ENCODE assay signal across 9 mouse cellular contexts in genomic region chr7:144294239-144295200, GRCm38 (mm10).
DNase-seq lines count a peak whose midpoint lies in the region; ATAC-seq and TF ChIP-seq lines count a peak whose summit lies in the region.
"Had no signal": no experiment of that assay in that cellular context is flagged by ENCODE, and none has a peak within 500 bp of the region (broad histone marks: within the 10 kb centered on the region; RNA-seq: fewer than 3 reads in every experiment).

No protein-coding gene starts in this region.

- no peak overlapping the region for H3K4me2 ChIP-seq in hindbrain, embryonic 11.5 days (replicated peaks; ENCODE audit: low read depth, low read length)
- no peak overlapping the region for H3K4me2 ChIP-seq in neural tube, embryonic 15.5 days
- H3K4me2 ChIP-seq: midbrain, embryonic 12.5 days had no signal

- no peak overlapping the region for H3K9ac ChIP-seq in hindbrain, embryonic 11.5 days (ENCODE audit: low read depth, low read length)
- no peak overlapping the region for H3K9ac ChIP-seq in neural tube, embryonic 15.5 days (replicated peaks)
- H3K9ac ChIP-seq: midbrain, embryonic 12.5 days had no signal

- intact Hi-C loops in gastrocnemius, postnatal 14 days (cut with DNase I; ENCODE audit: low total_unique reads) = no loop called here

- H3K4me3 ChIP-seq in thymus, adult 2 months (ENCODE audit: control insufficient read depth, insufficient read depth, low read length) = no peak overlapping the region
- H3K4me3 ChIP-seq in hindbrain, embryonic 11.5 days (ENCODE audit: low read depth, low read length) = no peak overlapping the region
- no peak overlapping the region for H3K4me3 ChIP-seq in neural tube, embryonic 15.5 days (replicated peaks)
- H3K4me3 ChIP-seq in heart, embryonic 10.5 days = no peak overlapping the region
- H3K4me3 ChIP-seq: midbrain, embryonic 12.5 days had no signal

- no peak for TF ChIP-seq CTCF in thymus, adult 2 months (IDR thresholded peaks at IDR 0.05; ENCODE audit: borderline replicate concordance, control insufficient read depth, extremely low read depth, insufficient read depth, low read length, poor library complexity)

- TF ChIP-seq POLR2A in thymus, adult 2 months (IDR thresholded peaks at IDR 0.05; ENCODE audit: control insufficient read depth, extremely low read depth, insufficient read depth, low read length, poor library complexity) = no peak

- ATAC-seq in hindbrain, embryonic 11.5 days (ENCODE audit: low FRiP score) = no peak
- ATAC-seq in neural tube, embryonic 15.5 days (ENCODE audit: low FRiP score) = no peak

- no peak overlapping the region for H3K27ac ChIP-seq in thymus, adult 2 months (ENCODE audit: control insufficient read depth, insufficient read depth, low read length)
- no peak overlapping the region for H3K27ac ChIP-seq in hindbrain, embryonic 11.5 days (ENCODE audit: low read depth, low read length)
- peak overlapping the region; percentile 19; the same call in 1 of the 2 replicates for H3K27ac ChIP-seq in neural tube, embryonic 15.5 days (replicated peaks)
- no peak overlapping the region for H3K27ac ChIP-seq in heart, embryonic 10.5 days
- H3K27ac ChIP-seq: midbrain, embryonic 12.5 days had no signal

- H3K4me1 ChIP-seq in thymus, adult 2 months (replicated peaks; ENCODE audit: control insufficient read depth, insufficient read depth, low read length) = no peaks in the 10 kb centered on the region
- no peaks in the 10 kb centered on the region for H3K4me1 ChIP-seq in hindbrain, embryonic 11.5 days (replicated peaks; ENCODE audit: control insufficient read depth, insufficient read depth, low read length)
- peaks cover 53% of the 10 kb centered on the region for H3K4me1 ChIP-seq in neural tube, embryonic 15.5 days
- no peaks in the 10 kb centered on the region for H3K4me1 ChIP-seq in heart, embryonic 10.5 days

- DNase-seq in gastrocnemius, postnatal 10 days = peak; percentile 56
- no peak for DNase-seq in gastrocnemius, postnatal 14 days
- peak; percentile 13 for DNase-seq in thymus, adult 2 months
- DNase-seq in thymus, postnatal 25 days = no peak
- peak; percentile 69 for DNase-seq in hindbrain, embryonic 11.5 days (ENCODE audit: low spot score)
- DNase-seq in spleen, postnatal 36 days (ENCODE audit: low spot score in 2 of 2) = no peak
- no peak for DNase-seq in heart, embryonic 10.5 days (ENCODE audit: low spot score)

- no peaks in the 10 kb centered on the region for H3K27me3 ChIP-seq in thymus, adult 2 months (ENCODE audit: control insufficient read depth, insufficient read depth, low read length)
- no peaks in the 10 kb centered on the region for H3K27me3 ChIP-seq in hindbrain, embryonic 11.5 days (ENCODE audit: control insufficient read depth, insufficient read depth, low read length)
- no peaks in the 10 kb centered on the region for H3K27me3 ChIP-seq in neural tube, embryonic 15.5 days (replicated peaks)
- H3K27me3 ChIP-seq in heart, embryonic 10.5 days (ENCODE audit: insufficient read depth, poor library complexity, severe bottlenecking) = no peaks in the 10 kb centered on the region
- H3K27me3 ChIP-seq: midbrain, embryonic 12.5 days had no signal

- no peaks in the 10 kb centered on the region for H3K9me3 ChIP-seq in hindbrain, embryonic 11.5 days (ENCODE audit: control insufficient read depth, low read length)
- H3K9me3 ChIP-seq in neural tube, embryonic 15.5 days (replicated peaks) = no peaks in the 10 kb centered on the region
- H3K9me3 ChIP-seq in heart, embryonic 10.5 days = no peaks in the 10 kb centered on the region
- H3K9me3 ChIP-seq: midbrain, embryonic 12.5 days had no signal

- no peaks in the 10 kb centered on the region for H3K36me3 ChIP-seq in thymus, adult 2 months (ENCODE audit: control insufficient read depth, insufficient read depth, low read length)
- no peaks in the 10 kb centered on the region for H3K36me3 ChIP-seq in hindbrain, embryonic 11.5 days (ENCODE audit: control insufficient read depth, insufficient read depth, low read length)
- H3K36me3 ChIP-seq in neural tube, embryonic 15.5 days = no peaks in the 10 kb centered on the region
- H3K36me3 ChIP-seq in heart, embryonic 10.5 days = no peaks in the 10 kb centered on the region
- H3K36me3 ChIP-seq: midbrain, embryonic 12.5 days had no signal

- WGBS in thymus, adult 2 months = 46% methylated on average over 13 of the region's 13 CpGs
- WGBS in hindbrain, embryonic 11.5 days = 43% methylated on average over 13 of the region's 13 CpGs
- 41% methylated on average over 13 of the region's 13 CpGs for WGBS in neural tube, embryonic 15.5 days
- WGBS in heart, embryonic 10.5 days = 39% methylated on average over 13 of the region's 13 CpGs

Comparison
In these comparisons a context has a peak if more than half of its experiments do, and no peak if none do; other contexts are left out.
1. DNase-seq: peak in gastrocnemius, postnatal 10 days (single experiment), thymus, adult 2 months (single experiment) and hindbrain, embryonic 11.5 days (single experiment); none in gastrocnemius, postnatal 14 days (single experiment), thymus, postnatal 25 days (single experiment), spleen, postnatal 36 days (0 of 2) and heart, embryonic 10.5 days (single experiment).